Mouse (Mus musculus) lung, adult 2 months (tissue): Measurements from ENCODE around the gene Numa1.

Source experiments
- CTCF ChIP-seq: fragments of 200-500 bp; IDR thresholded peaks from 2 replicates; pipeline ENCODE4 v1.5.1; 2011; ENCODE audit warnings: mild to moderate bottlenecking, low read length, control low read depth; ENCODE audit not compliant: insufficient read depth
- POLR2A ChIP-seq: fragments of 200-500 bp; IDR thresholded peaks from 2 replicates; pipeline ENCODE4 v1.6.1; 2011; ENCODE audit warnings: low read depth, mild to moderate bottlenecking, control low read depth, low read length, borderline replicate concordance; ENCODE audit errors: extremely low read depth

GRCm38 (mm10) chr7:101896104-101897066, 37.5 kb upstream of the Numa1 start:
- TF ChIP-seq CTCF (no peak), POLR2A (peak; percentile 91; the same call in 1 of the 2 replicates)
